Mouse (Mus musculus) neural tube, embryonic 14.5 days (tissue): ENCODE data around the gene Sipa1. TPM values are rescaled to one million over a fixed set of nuclear protein-coding genes. Genes with fewer than 3 reads are reported as not detected.

Experiments used
- ATAC-seq: fragments of 200-750 bp; cut with Nextera tagmentation; 2 replicates; pipeline ENCODE4 v1.8.0; 2017; ENCODE audit warnings: low read depth, mild to moderate bottlenecking, moderate TSS enrichment, moderate library complexity
- H3K27ac ChIP-seq: fragments of 300-500 bp; sonication (generic); 2 replicates; pipeline ENCODE4 v1.5.1; 2014; ENCODE audit warnings: low read depth, mild to moderate bottlenecking, control low read depth, low read length, moderate library complexity, mixed read lengths
- H3K27me3 ChIP-seq: fragments of 300-500 bp; sonication (generic); 2 replicates; pipeline ENCODE4 v1.6.1; 2014; ENCODE audit warnings: low read length; ENCODE audit not compliant: control insufficient read depth, insufficient read depth
- H3K36me3 ChIP-seq: fragments of 300-500 bp; sonication (generic); 2 replicates; pipeline ENCODE4 v1.6.1; 2014; ENCODE audit warnings: low read length, mixed read lengths; ENCODE audit not compliant: control insufficient read depth, insufficient read depth
- H3K4me1 ChIP-seq: fragments of 300-500 bp; sonication (generic); 2 replicates; pipeline ENCODE4 v1.6.1; 2014; ENCODE audit warnings: low read length; ENCODE audit not compliant: control insufficient read depth, insufficient read depth
- H3K4me2 ChIP-seq: fragments of 300-500 bp; sonication (generic); 2 replicates; pipeline ENCODE4 v1.6.1; 2014; ENCODE audit warnings: mild to moderate bottlenecking, low read depth, low read length, control low read depth
- H3K4me3 ChIP-seq: fragments of 300-500 bp; sonication (generic); 2 replicates; pipeline ENCODE4 v1.5.1; 2014; ENCODE audit warnings: low read depth, low read length, control low read depth, mixed read lengths
- H3K9ac ChIP-seq: fragments of 300-500 bp; sonication (generic); replicated peaks from 2 replicates; pipeline ENCODE4 v1.6.1; 2014; ENCODE audit warnings: low read depth, mild to moderate bottlenecking, control low read depth, low read length, mixed read lengths
- H3K9me3 ChIP-seq: fragments of 300-500 bp; sonication (generic); 2 replicates; pipeline ENCODE4 v1.6.1; 2016; ENCODE audit warnings: low read length; ENCODE audit not compliant: control insufficient read depth
- whole genome bisulfite sequencing: fragments of 180-500 bp; shearing (Covaris S2); extraction: QIAGEN DNeasy Blood & Tissue Kit; methylation state at CpG from one replicate; pipeline ENCODE4 v1.1.7; 2014; 5-methylcytosine and 5-hydroxymethylcytosine counted together
- polyA plus RNA-seq: library from polyadenylated mRNA; unstranded; fragments of >200 nt; fragmentation: Nextera tagmentation; extraction: Ambion mirVana; gene quantifications from 2 replicates; pipeline ENCODE4 v1.2.1, GENCODE M21; 2014

Gene Sipa1
- polyA plus RNA-seq, 1 experiment from 2014 or later: 7.7 TPM

GRCm38 (mm10) chr19:5652570-5652969, 10.9 kb downstream of the Sipa1 start:
- no peak for ATAC-seq
- no peak overlapping the region for H3K4me2 ChIP-seq
- H3K4me1 ChIP-seq: peaks cover 28% of the 10 kb centered on the region
- no peaks in the 10 kb centered on the region for H3K9me3 ChIP-seq
- peaks cover 8% of the 10 kb centered on the region for H3K36me3 ChIP-seq
- H3K27me3 ChIP-seq: peaks cover 18% of the 10 kb centered on the region
- H3K4me3 ChIP-seq: no peak overlapping the region
- 84% methylated on average over 6 of the region's 6 CpGs for WGBS
- H3K27ac ChIP-seq: no peak overlapping the region
- no peak overlapping the region for H3K9ac ChIP-seq

- Histone ChIP-seq H3K9me3 (no peaks in the 10 kb centered on the region), H3K4me3 (no peak overlapping the region), H3K4me2 (no peak overlapping the region), H3K27me3 (peaks cover 18% of the 10 kb centered on the region), H3K27ac (no peak overlapping the region), H3K4me1 (peaks cover 28% of the 10 kb centered on the region), H3K9ac (no peak overlapping the region), H3K36me3 (peaks cover 17% of the 10 kb centered on the region)
- 67% methylated on average over 13 of the region's 13 CpGs for WGBS
- ATAC-seq: no peak
Observed at GRCm38 (mm10) chr19:5651502-5652274, 11.8 kb downstream of the Sipa1 start.

- Histone ChIP-seq H3K4me1 (peaks cover 19% of the 10 kb centered on the region), H3K27ac (no peak overlapping the region; the same call in 1 of the 2 replicates), H3K9ac (peak overlapping the region; percentile 18; the same call in 1 of the 2 replicates), H3K9me3 (no peaks in the 10 kb centered on the region), H3K27me3 (peaks cover 4% of the 10 kb centered on the region), H3K4me2 (peak overlapping the region; percentile 35), H3K4me3 (peak overlapping the region; percentile 14; the same call in 1 of the 2 replicates), H3K36me3 (peaks cover 39% of the 10 kb centered on the region)
- 66% methylated on average over 6 of the region's 6 CpGs for WGBS
- no peak for ATAC-seq
Observed at GRCm38 (mm10) chr19:5649298-5649741, 14.2 kb downstream of the Sipa1 start.

- Histone ChIP-seq H3K27me3 (no peaks in the 10 kb centered on the region), H3K4me1 (peaks cover 14% of the 10 kb centered on the region), H3K9me3 (no peaks in the 10 kb centered on the region), H3K36me3 (peaks cover 44% of the 10 kb centered on the region), H3K9ac (peak overlapping the region; percentile 18; the same call in 1 of the 2 replicates), H3K4me2 (peak overlapping the region; percentile 35), H3K27ac (peak overlapping the region; percentile 73), H3K4me3 (peak overlapping the region; percentile 14; the same call in 1 of the 2 replicates)
- ATAC-seq: peak; percentile 91
- WGBS: 13% methylated on average over 26 of the region's 26 CpGs
Observed at GRCm38 (mm10) chr19:5648401-5649297, 14.9 kb downstream of the Sipa1 start.

- Histone ChIP-seq H3K27me3 (no peaks in the 10 kb centered on the region), H3K4me1 (peaks cover 14% of the 10 kb centered on the region), H3K4me3 (no peak overlapping the region), H3K4me2 (no peak overlapping the region), H3K36me3 (peaks cover 47% of the 10 kb centered on the region), H3K9ac (0 out of 2 replicates have a peak overlapping the region, but pooled peaks have one; percentile 25), H3K27ac (peak overlapping the region; percentile 73; the same call in 1 of the 2 replicates), H3K9me3 (no peaks in the 10 kb centered on the region)
- WGBS: 97% methylated on average over 6 of the region's 6 CpGs
- ATAC-seq: no peak
Observed at GRCm38 (mm10) chr19:5647791-5648190, 15.7 kb downstream of the Sipa1 start.

- peaks cover 54% of the 10 kb centered on the region for H3K36me3 ChIP-seq
Observed at GRCm38 (mm10) chr19:5646731-5647330, 16.7 kb downstream of the Sipa1 start.

GRCm38 (mm10) chr19:5645280-5645679, 18.2 kb downstream of the Sipa1 start:
- no peaks in the 10 kb centered on the region for H3K9me3 ChIP-seq
- ATAC-seq: no peak
- WGBS: 97% methylated on average over 9 of the region's 9 CpGs

More at GRCm38 (mm10) chr19:5646731-5647330, 16.7 kb downstream of the Sipa1 start:
- 98% methylated on average over 8 of the region's 8 CpGs for WGBS
- Histone ChIP-seq H3K4me2 (no peak overlapping the region), H3K4me3 (no peak overlapping the region), H3K9me3 (no peaks in the 10 kb centered on the region), H3K9ac (no peak overlapping the region), H3K27ac (no peak overlapping the region), H3K27me3 (no peaks in the 10 kb centered on the region), H3K4me1 (peaks cover 14% of the 10 kb centered on the region)
- no peak for ATAC-seq

GRCm38 (mm10) chr19:5641641-5642040, 21.9 kb downstream of the Sipa1 start:
- peaks cover 61% of the 10 kb centered on the region for H3K36me3 ChIP-seq
- H3K4me2 ChIP-seq: no peak overlapping the region
- no peak for ATAC-seq
- H3K9me3 ChIP-seq: no peaks in the 10 kb centered on the region
- WGBS: 94% methylated on average over 8 of the region's 8 CpGs
- no peaks in the 10 kb centered on the region for H3K27me3 ChIP-seq
- no peak overlapping the region for H3K9ac ChIP-seq
- no peak overlapping the region for H3K4me3 ChIP-seq
- peaks cover 13% of the 10 kb centered on the region for H3K4me1 ChIP-seq
- no peak overlapping the region for H3K27ac ChIP-seq

More at GRCm38 (mm10) chr19:5645280-5645679, 18.2 kb downstream of the Sipa1 start:
- Histone ChIP-seq H3K4me2 (no peak overlapping the region), H3K9ac (no peak overlapping the region), H3K27me3 (no peaks in the 10 kb centered on the region), H3K4me1 (peaks cover 14% of the 10 kb centered on the region), H3K4me3 (no peak overlapping the region), H3K27ac (no peak overlapping the region), H3K36me3 (peaks cover 65% of the 10 kb centered on the region)
